ENCODE assay signal across 9 mouse cellular contexts in genomic region chr13:98040628-98041150, GRCm38 (mm10).
DNase-seq lines count a peak whose midpoint lies in the region; ATAC-seq and TF ChIP-seq lines count a peak whose summit lies in the region.
"Had no signal": no experiment of that assay in that cellular context is flagged by ENCODE, and none has a peak within 500 bp of the region (broad histone marks: within the 10 kb centered on the region; RNA-seq: fewer than 3 reads in every experiment).

No protein-coding gene starts in this region.

- 72% methylated on average over 3 of the region's 3 CpGs for WGBS in hindbrain, embryonic 11.5 days
- WGBS in hindbrain, embryonic 13.5 days: 83% methylated on average over 3 of the region's 3 CpGs
- WGBS in liver, postnatal 0 days (ENCODE audit: insufficient replicate concordance): 41% methylated on average over 3 of the region's 3 CpGs

- intact Hi-C loops in left cerebral cortex, postnatal 10 days (cut with DNase I): no loop called here

- H3K9ac ChIP-seq in hindbrain, embryonic 11.5 days (ENCODE audit: low read depth, low read length): no peak overlapping the region
- H3K9ac ChIP-seq in hindbrain, embryonic 13.5 days: no peak overlapping the region
- no peak overlapping the region for H3K9ac ChIP-seq in ES-E14 (ENCODE audit: insufficient read depth, low read depth, low read length, poor library complexity, severe bottlenecking)
- H3K9ac ChIP-seq in liver, postnatal 0 days (replicated peaks): no peak overlapping the region
- H3K9ac ChIP-seq: embryonic facial prominence, embryonic 13.5 days had no signal

- TF ChIP-seq CTCF in liver, postnatal 0 days (IDR thresholded peaks at IDR 0.05; ENCODE audit: low read depth): peak; percentile 65

- no peak for TF ChIP-seq EP300 in liver, postnatal 0 days (IDR thresholded peaks at IDR 0.05; ENCODE audit: low read depth)

- no peak overlapping the region for H3K27ac ChIP-seq in hindbrain, embryonic 11.5 days (ENCODE audit: low read depth, low read length)
- no peak overlapping the region for H3K27ac ChIP-seq in hindbrain, embryonic 13.5 days
- H3K27ac ChIP-seq in ES-E14 (ENCODE audit: insufficient read depth, low read depth, low read length, poor library complexity, severe bottlenecking): no peak overlapping the region
- no peak overlapping the region for H3K27ac ChIP-seq in liver, postnatal 0 days (ENCODE audit: low read depth)
- H3K27ac ChIP-seq: embryonic facial prominence, embryonic 13.5 days had no signal

- ATAC-seq in hindbrain, embryonic 11.5 days (ENCODE audit: low FRiP score): no peak
- ATAC-seq in hindbrain, embryonic 13.5 days (ENCODE audit: low FRiP score): no peak
- ATAC-seq in liver, postnatal 0 days: no peak

- peak; percentile 25 for DNase-seq in hindbrain, embryonic 11.5 days (ENCODE audit: low spot score)
- no peak for DNase-seq in ES-E14 (ENCODE audit: low read depth, low spot score)
- DNase-seq in brain, adult 2 months (ENCODE audit: low read depth, low spot score): peak; percentile 67
- DNase-seq in liver, postnatal 0 days: peak; percentile 21
- no peak for DNase-seq in testis, postnatal 14 days (ENCODE audit: low spot score)
- DNase-seq in left cerebral cortex, postnatal 10 days (ENCODE audit: extremely low spot score in 1 of 2, low spot score in 2 of 2): no peak
- DNase-seq in layer of hippocampus, postnatal 10 days (ENCODE audit: low spot score in 2 of 2): no peak

- H3K4me1 ChIP-seq in hindbrain, embryonic 11.5 days (replicated peaks; ENCODE audit: control insufficient read depth, insufficient read depth, low read length): no peaks in the 10 kb centered on the region
- H3K4me1 ChIP-seq in hindbrain, embryonic 13.5 days (replicated peaks): no peaks in the 10 kb centered on the region
- H3K4me1 ChIP-seq in ES-E14 (ENCODE audit: control insufficient read depth in 2 of 2, insufficient read depth in 2 of 2, low read length in 2 of 2, poor library complexity in 1 of 2): peaks cover 0 to 4% of the 10 kb centered on the region in 2 experiments; a peak in 1 of 4 replicates
- H3K4me1 ChIP-seq in liver, postnatal 0 days (ENCODE audit: insufficient read depth): no peaks in the 10 kb centered on the region
- H3K4me1 ChIP-seq: embryonic facial prominence, embryonic 13.5 days had no signal

- in situ Hi-C loops in ES-E14 (cut with MboI; ENCODE audit: low sequenced_read_pairs in 2 of 2, unreplicated experiment in 2 of 2): no loop called here

- H3K9me3 ChIP-seq in hindbrain, embryonic 11.5 days (ENCODE audit: control insufficient read depth, low read length): no peaks in the 10 kb centered on the region
- no peaks in the 10 kb centered on the region for H3K9me3 ChIP-seq in hindbrain, embryonic 13.5 days
- no peaks in the 10 kb centered on the region for H3K9me3 ChIP-seq in ES-E14 (ENCODE audit: control insufficient read depth, insufficient read depth, low read depth, low read length)
- H3K9me3 ChIP-seq in liver, postnatal 0 days (ENCODE audit: low read length): no peaks in the 10 kb centered on the region
- H3K9me3 ChIP-seq: embryonic facial prominence, embryonic 13.5 days had no signal

- H3K36me3 ChIP-seq in hindbrain, embryonic 11.5 days (ENCODE audit: control insufficient read depth, insufficient read depth, low read length): no peaks in the 10 kb centered on the region
- H3K36me3 ChIP-seq in hindbrain, embryonic 13.5 days: no peaks in the 10 kb centered on the region
- H3K36me3 ChIP-seq in ES-E14 (ENCODE audit: control insufficient read depth, insufficient read depth, low read length, poor library complexity, severe bottlenecking): no peaks in the 10 kb centered on the region
- no peaks in the 10 kb centered on the region for H3K36me3 ChIP-seq in liver, postnatal 0 days (replicated peaks; ENCODE audit: insufficient read depth, low read length)
- H3K36me3 ChIP-seq: embryonic facial prominence, embryonic 13.5 days had no signal

- H3K4me3 ChIP-seq in hindbrain, embryonic 11.5 days (ENCODE audit: low read depth, low read length): no peak overlapping the region
- H3K4me3 ChIP-seq in hindbrain, embryonic 13.5 days: no peak overlapping the region
- H3K4me3 ChIP-seq in ES-E14 (ENCODE audit: insufficient read depth in 1 of 2, low read depth in 1 of 2, low read length in 2 of 2, poor library complexity in 1 of 2, severe bottlenecking in 1 of 2): no peak overlapping the region
- no peak overlapping the region for H3K4me3 ChIP-seq in liver, postnatal 0 days (ENCODE audit: low read depth, low read length)
- H3K4me3 ChIP-seq: embryonic facial prominence, embryonic 13.5 days had no signal

- H3K27me3 ChIP-seq in hindbrain, embryonic 11.5 days (ENCODE audit: control insufficient read depth, insufficient read depth, low read length): no peaks in the 10 kb centered on the region
- H3K27me3 ChIP-seq in hindbrain, embryonic 13.5 days: no peaks in the 10 kb centered on the region
- no peaks in the 10 kb centered on the region for H3K27me3 ChIP-seq in liver, postnatal 0 days (ENCODE audit: insufficient read depth, low read length)
- H3K27me3 ChIP-seq: embryonic facial prominence, embryonic 13.5 days had no signal

- H3K4me2 ChIP-seq in hindbrain, embryonic 11.5 days (replicated peaks; ENCODE audit: low read depth, low read length): no peak overlapping the region
- no peak overlapping the region for H3K4me2 ChIP-seq in hindbrain, embryonic 13.5 days
- no peak overlapping the region for H3K4me2 ChIP-seq in liver, postnatal 0 days (ENCODE audit: low read depth, low read length)
- H3K4me2 ChIP-seq: embryonic facial prominence, embryonic 13.5 days had no signal

TF ChIP-seq in ES-E14, 5 proteins besides CTCF, POLR2A, EP300 and RAD21:
- TF ChIP-seq CHD2 (IDR thresholded peaks at IDR 0.05; ENCODE audit: low read depth, low read length) (no peak), ZC3H11A (IDR thresholded peaks at IDR 0.05; ENCODE audit: borderline replicate concordance, low read depth, low read length) (0 out of 2 replicates have a peak, but pooled peaks have one; percentile 19)

Comparison
In these comparisons a context has a peak if more than half of its experiments do, and no peak if none do; other contexts are left out.
1. DNase-seq: peak in hindbrain, embryonic 11.5 days (single experiment), brain, adult 2 months (single experiment) and liver, postnatal 0 days (single experiment); none in ES-E14 (single experiment), testis, postnatal 14 days (single experiment), left cerebral cortex, postnatal 10 days (0 of 2) and layer of hippocampus, postnatal 10 days (0 of 2).